Mouse (Mus musculus) liver, embryonic 18 days (tissue): ENCODE results near the gene Gm9. TPM values are rescaled to one million over a fixed set of nuclear protein-coding genes. Genes with fewer than 3 reads are reported as not detected.

ENCODE experiments used
- polyA plus RNA-seq: library from polyadenylated mRNA; depleted of rRNA; stranded (reverse); fragments of >200 nt; gene quantifications from 2 replicates; pipeline ENCODE4 v1.2.3, GENCODE M21; 2012; rRNA removed

Gm9 gene
- polyA plus RNA-seq: not detected in 2 replicates

DNA sequence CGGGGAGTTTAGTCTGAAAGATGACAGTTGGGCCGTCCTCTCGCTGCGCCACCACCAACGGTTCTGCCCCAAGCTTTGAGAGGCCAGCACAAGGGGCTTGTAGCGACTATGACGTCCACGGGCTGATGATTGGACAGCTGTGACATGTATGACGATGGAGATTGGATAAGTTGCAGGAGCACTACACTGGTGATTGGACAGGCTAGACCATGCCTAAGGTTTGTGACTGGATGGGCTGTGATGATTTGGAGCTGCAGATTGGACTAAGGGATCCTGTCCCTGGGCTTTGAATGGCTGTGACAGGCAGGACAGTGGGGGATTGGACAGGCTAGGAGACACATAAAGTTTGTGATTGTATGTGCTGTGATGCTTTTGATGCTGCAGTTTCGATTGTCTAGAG is at the start of gene Gm9:
Gene Gm9, minus strand, starts transcription at position 101 of the 400 bp plus-strand sequence.

DNA sequence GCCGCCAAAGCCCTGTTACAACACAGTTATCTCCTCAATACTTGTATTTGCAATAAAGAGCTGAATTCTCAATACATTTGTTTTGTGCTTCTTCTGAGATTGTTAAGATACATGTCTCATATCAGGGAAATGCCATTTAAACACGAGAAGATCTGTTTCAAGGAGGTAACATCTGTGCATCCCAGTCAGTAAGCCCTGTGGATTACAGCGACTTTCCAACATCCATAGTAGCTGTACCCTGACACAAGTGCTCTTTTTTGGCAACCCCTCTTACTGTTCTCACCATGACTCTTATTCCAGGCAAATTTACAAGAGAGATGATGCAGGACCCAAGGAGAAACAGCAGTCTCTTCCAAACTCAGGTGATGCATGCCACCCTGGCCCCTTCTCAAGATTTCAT is 38.8 kb upstream of the Gm9 start, which contains the start of gene Rhox3a:
Gene Rhox3a, plus strand, starts transcription at position 301 of the 400 bp plus-strand sequence.

DNA sequence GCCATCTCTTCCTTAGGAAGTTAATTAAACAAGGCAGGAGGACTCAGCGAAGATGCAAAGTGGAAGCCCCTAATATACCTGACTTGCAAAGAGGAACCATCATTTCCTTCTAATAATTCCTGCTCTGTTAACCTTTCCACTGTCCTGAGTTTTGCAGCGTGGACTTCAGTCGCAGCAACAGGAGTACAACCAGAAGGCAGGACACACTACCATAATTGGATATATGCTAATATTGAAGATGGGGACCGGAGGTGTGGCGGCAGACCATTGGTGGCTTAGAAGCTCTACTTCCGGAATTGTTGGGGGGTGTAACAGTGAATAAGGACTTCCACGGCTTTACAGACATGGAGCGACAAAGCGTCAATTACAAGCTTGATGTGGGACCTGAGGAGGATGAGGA is 33.8 kb upstream of the Gm9 start, which contains the start of gene Rhox2a:
Gene Rhox2a, plus strand, starts transcription at position 301 of the 400 bp plus-strand sequence.

DNA sequence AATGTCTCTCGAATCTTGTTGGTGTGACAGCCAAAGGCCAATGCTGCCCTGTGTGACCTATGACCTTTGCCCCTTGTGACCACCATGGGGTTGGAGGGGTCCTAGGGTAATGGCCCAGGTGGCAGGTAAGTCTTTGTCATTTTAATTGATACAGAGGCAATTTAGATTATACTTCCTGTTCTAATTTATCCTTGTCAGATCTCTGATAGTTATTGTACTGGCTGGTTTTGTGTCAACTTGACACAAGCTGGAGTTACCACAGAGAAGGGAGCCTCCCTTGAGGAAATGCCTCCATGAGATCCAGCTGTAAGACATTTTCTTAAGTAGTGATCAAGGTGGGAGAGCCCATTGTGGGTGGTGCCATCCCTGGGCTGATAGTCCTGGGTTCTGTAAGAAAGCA is 11.3 kb upstream of the Gm9 start, which contains the start of gene Rhox1:
Gene Rhox1, minus strand, starts transcription at position 101 of the 400 bp plus-strand sequence.

DNA sequence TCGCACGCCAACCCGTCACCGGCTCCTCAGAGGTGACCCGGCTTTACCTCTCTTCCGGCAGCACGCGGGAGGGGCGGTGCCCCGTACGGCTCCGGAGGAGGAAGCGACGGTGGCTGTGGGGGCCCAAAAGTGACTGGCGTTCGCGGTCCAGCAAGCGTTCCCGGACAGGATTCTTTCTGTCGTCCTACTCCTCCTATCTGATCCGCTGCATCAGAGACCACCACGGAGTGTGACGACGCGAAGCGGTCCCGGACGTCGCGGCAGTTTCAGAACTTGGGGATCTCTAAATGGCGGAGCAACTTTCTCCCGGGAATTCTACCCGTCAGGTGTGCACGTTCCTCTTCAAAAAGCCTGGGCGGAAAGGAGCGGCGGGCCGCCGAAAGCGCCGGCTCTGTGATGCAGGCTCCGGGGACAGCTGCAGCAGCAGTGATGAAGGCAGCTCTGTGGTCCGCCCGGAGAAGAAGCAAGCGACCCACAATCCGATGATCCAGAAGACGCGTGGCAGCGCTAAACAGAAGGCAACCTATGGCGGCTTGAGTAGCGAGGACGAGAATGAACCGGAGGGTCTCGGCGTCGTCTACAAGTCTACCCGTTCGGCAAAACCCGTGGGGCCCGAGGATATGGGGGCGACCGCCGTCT is 19.6 kb downstream of the Gm9 start, which contains the start of the genes Ndufa1 and Rnf113a1:
Gene Ndufa1, minus strand, starts transcription at position 59 of the 639 bp plus-strand sequence.
Gene Rnf113a1, plus strand, starts transcription at position 141 of the 639 bp plus-strand sequence.

DNA sequence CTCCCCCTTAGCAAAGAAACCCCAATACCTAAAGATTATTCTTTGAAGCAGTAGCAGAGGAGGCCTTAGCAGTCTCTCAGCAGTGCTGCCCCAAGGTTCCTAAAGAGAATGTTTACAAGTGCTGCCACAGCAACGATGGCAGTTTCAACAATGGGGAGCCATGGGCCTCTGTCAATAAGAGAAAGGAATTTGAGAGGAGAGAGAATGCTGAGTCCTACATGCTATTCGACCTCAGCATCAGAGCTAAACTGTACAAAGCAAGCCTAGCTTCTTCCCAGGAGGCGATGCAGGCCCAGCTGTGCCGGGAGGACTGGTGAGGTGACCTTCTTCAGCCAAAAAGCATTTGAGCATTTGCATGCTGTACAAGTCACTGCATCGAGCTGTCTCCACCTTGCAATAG is 42.1 kb downstream of the Gm9 start, which contains the start of gene Akap14:
Gene Akap14, minus strand, starts transcription at position 101 of the 400 bp plus-strand sequence.

Other genes with a start within 250 kb of the Gm9 start
- gene Sept6, start 219.2 kb downstream of the Gm9 start, polyA plus RNA-seq: 4.9 TPM in 2 replicates
- gene Sowahd, start 162.2 kb downstream of the Gm9 start, polyA plus RNA-seq: 0.04 and 0.05 TPM in 2 replicates
- gene Rpl39, start 125.6 kb downstream of the Gm9 start, polyA plus RNA-seq: 435 and 498 TPM in 2 replicates
- gene Upf3b, start 100.7 kb downstream of the Gm9 start, polyA plus RNA-seq: 10.8 and 10.9 TPM in 2 replicates
- 1.9 and 2.1 TPM in 2 replicates for gene Nkap, start 84.2 kb downstream of the Gm9 start, polyA plus RNA-seq
- not detected in 2 replicates for gene Akap14, start 42.2 kb downstream of the Gm9 start, polyA plus RNA-seq
- 243 and 254 TPM in 2 replicates for gene Ndufa1, start 19.9 kb downstream of the Gm9 start, polyA plus RNA-seq
- gene Rnf113a1, start 19.8 kb downstream of the Gm9 start, polyA plus RNA-seq: 1.6 and 1.9 TPM in 2 replicates
- gene Rhox1, start 11.2 kb upstream of the Gm9 start, polyA plus RNA-seq: not detected in 2 replicates
- not detected in 2 replicates for gene Rhox2a, start 33.9 kb upstream of the Gm9 start, polyA plus RNA-seq
- gene Rhox3a, start 38.9 kb upstream of the Gm9 start, polyA plus RNA-seq: not detected in 2 replicates
- gene Rhox4a, start 54.3 kb upstream of the Gm9 start, polyA plus RNA-seq: not detected in 2 replicates
- not detected in 2 replicates for gene Rhox3a2, start 169.0 kb upstream of the Gm9 start, polyA plus RNA-seq
- not detected in 2 replicates for gene Rhox4a2, start 179.8 kb upstream of the Gm9 start, polyA plus RNA-seq
- not detected in 2 replicates for gene Rhox2b, start 201.0 kb upstream of the Gm9 start, polyA plus RNA-seq
- gene Rhox4b, start 221.5 kb upstream of the Gm9 start, polyA plus RNA-seq: not detected in 2 replicates
- not detected in 2 replicates for gene Rhox2c, start 242.6 kb upstream of the Gm9 start, polyA plus RNA-seq
- not detected in 2 replicates for gene Rhox3c, start 247.5 kb upstream of the Gm9 start, polyA plus RNA-seq